Mouse (Mus musculus) liver, embryonic 13.5 days (tissue): ENCODE results near the gene Dnpep. TPM values are rescaled to one million over a fixed set of nuclear protein-coding genes. Genes with fewer than 3 reads are reported as not detected.

Experiments
- ATAC-seq: fragments of 200-750 bp; cut with Nextera tagmentation; 2 replicates; pipeline ENCODE4 v1.8.0; 2017; ENCODE audit warnings: low read depth, mild to moderate bottlenecking, moderate number of reproducible peaks, moderate library complexity
- DNase-seq: peaks from one replicate; pipeline ENCODE4 v3.0.0; 2022
- H3K27ac ChIP-seq: fragments of 300-500 bp; sonication (generic); 2 replicates; pipeline ENCODE4 v1.5.1; 2015; ENCODE audit warnings: moderate library complexity, mild to moderate bottlenecking, inconsistent platforms
- H3K27me3 ChIP-seq: fragments of 300-500 bp; sonication (generic); 2 replicates; pipeline ENCODE4 v1.6.1; 2015; ENCODE audit warnings: mild to moderate bottlenecking, inconsistent platforms
- H3K36me3 ChIP-seq: fragments of 300-500 bp; sonication (generic); 2 replicates; pipeline ENCODE4 v1.6.1; 2015; ENCODE audit warnings: mild to moderate bottlenecking, inconsistent platforms
- H3K4me1 ChIP-seq: fragments of 300-500 bp; sonication (generic); replicated peaks from 2 replicates; pipeline ENCODE4 v1.6.1; 2015; ENCODE audit warnings: inconsistent platforms
- H3K4me2 ChIP-seq: fragments of 300-500 bp; sonication (generic); 2 replicates; pipeline ENCODE4 v1.6.1; 2015; ENCODE audit warnings: inconsistent platforms, mild to moderate bottlenecking, moderate library complexity
- H3K4me3 ChIP-seq: fragments of 300-500 bp; sonication (generic); replicated peaks from 2 replicates; pipeline ENCODE4 v1.5.1; 2015; ENCODE audit warnings: mild to moderate bottlenecking, inconsistent platforms
- H3K9ac ChIP-seq: fragments of 300-500 bp; sonication (generic); 2 replicates; pipeline ENCODE4 v1.6.1; 2015; ENCODE audit warnings: mild to moderate bottlenecking, inconsistent platforms
- H3K9me3 ChIP-seq: fragments of 300-500 bp; sonication (generic); replicated peaks from 2 replicates; pipeline ENCODE4 v1.6.1; 2016; ENCODE audit warnings: inconsistent platforms
- WGBS: fragments of 180-500 bp; shearing (Covaris S2); methylation state at CpG from one replicate; pipeline ENCODE4 v1.1.7; 2015; ENCODE audit not compliant: insufficient replicate concordance; 5-methylcytosine and 5-hydroxymethylcytosine counted together
- polyA plus RNA-seq: library from polyadenylated mRNA; unstranded; fragments of >200 nt; fragmentation: Nextera tagmentation; extraction: Ambion mirVana; gene quantifications from 2 replicates; pipeline ENCODE4 v1.2.1, GENCODE M21; 2015

The Dnpep gene
- polyA plus RNA-seq, 1 experiment from 2014 or later: 53.1 TPM

GRCm38 (mm10) chr1:75347279-75347678, 29.5 kb upstream of the Dnpep start:
- WGBS: 58% methylated on average over 5 of the region's 5 CpGs
- Histone ChIP-seq H3K4me1 (peaks cover 7% of the 10 kb centered on the region; the same call in 1 of the 2 replicates), H3K9me3 (no peaks in the 10 kb centered on the region), H3K4me2 (no peak overlapping the region), H3K9ac (no peak overlapping the region), H3K4me3 (no peak overlapping the region), H3K27ac (no peak overlapping the region), H3K36me3 (no peaks in the 10 kb centered on the region), H3K27me3 (peaks cover 33% of the 10 kb centered on the region)
- ATAC-seq: no peak
- DNase-seq: no peak

- peak overlapping the region; percentile 43; the same call in 1 of the 2 replicates for H3K27ac ChIP-seq
- no peak overlapping the region for H3K4me3 ChIP-seq
- H3K9ac ChIP-seq: no peak overlapping the region
- no peaks in the 10 kb centered on the region for H3K36me3 ChIP-seq
- no peak for DNase-seq
- no peak for ATAC-seq
- no peaks in the 10 kb centered on the region for H3K9me3 ChIP-seq
- 33% methylated on average over 20 of the region's 20 CpGs for WGBS
- no peak overlapping the region for H3K4me2 ChIP-seq
- H3K27me3 ChIP-seq: peaks cover 46% of the 10 kb centered on the region
- peaks cover 7% of the 10 kb centered on the region; the same call in 1 of the 2 replicates for H3K4me1 ChIP-seq
Measured at GRCm38 (mm10) chr1:75345036-75345935, 27.5 kb upstream of the Dnpep start.

GRCm38 (mm10) chr1:75344291-75345035, 26.7 kb upstream of the Dnpep start:
- H3K9ac ChIP-seq: no peak overlapping the region
- H3K4me2 ChIP-seq: no peak overlapping the region
- ATAC-seq: no peak
- H3K27me3 ChIP-seq: peaks cover 52% of the 10 kb centered on the region
- H3K36me3 ChIP-seq: no peaks in the 10 kb centered on the region
- 12% methylated on average over 15 of the region's 15 CpGs for WGBS
- H3K27ac ChIP-seq: peak overlapping the region; percentile 43; the same call in 1 of the 2 replicates
- H3K4me3 ChIP-seq: no peak overlapping the region
- DNase-seq: no peak
- H3K4me1 ChIP-seq: peaks cover 7% of the 10 kb centered on the region; the same call in 1 of the 2 replicates
- H3K9me3 ChIP-seq: no peaks in the 10 kb centered on the region

GRCm38 (mm10) chr1:75342874-75343416, 25.2 kb upstream of the Dnpep start:
- no peaks in the 10 kb centered on the region for H3K9me3 ChIP-seq
- no peak overlapping the region for H3K4me2 ChIP-seq
- no peak overlapping the region for H3K27ac ChIP-seq
- peaks cover 55% of the 10 kb centered on the region for H3K27me3 ChIP-seq
- no peaks in the 10 kb centered on the region for H3K36me3 ChIP-seq
- H3K9ac ChIP-seq: no peak overlapping the region
- WGBS: under 1% methylated on average over 8 of the region's 8 CpGs
- peaks cover 11% of the 10 kb centered on the region; the same call in 1 of the 2 replicates for H3K4me1 ChIP-seq
- H3K4me3 ChIP-seq: no peak overlapping the region
- ATAC-seq: no peak
- no peak for DNase-seq

- Histone ChIP-seq H3K27me3 (peaks cover 46% of the 10 kb centered on the region), H3K4me3 (no peak overlapping the region), H3K4me1 (peaks cover 26% of the 10 kb centered on the region), H3K36me3 (no peaks in the 10 kb centered on the region), H3K9ac (no peak overlapping the region), H3K27ac (no peak overlapping the region), H3K9me3 (no peaks in the 10 kb centered on the region), H3K4me2 (no peak overlapping the region)
- DNase-seq (no peak), ATAC-seq (no peak)
- WGBS: 60% methylated on average over 2 of the region's 2 CpGs
Measured at GRCm38 (mm10) chr1:75340519-75340918, 22.7 kb upstream of the Dnpep start.

GRCm38 (mm10) chr1:75339337-75339736, 21.5 kb upstream of the Dnpep start:
- H3K9me3 ChIP-seq: no peaks in the 10 kb centered on the region
- no peak overlapping the region for H3K27ac ChIP-seq
- H3K4me2 ChIP-seq: no peak overlapping the region
- H3K4me1 ChIP-seq: peaks cover 18% of the 10 kb centered on the region
- H3K36me3 ChIP-seq: no peaks in the 10 kb centered on the region
- DNase-seq (no peak), ATAC-seq (no peak)
- no peak overlapping the region for H3K9ac ChIP-seq
- H3K27me3 ChIP-seq: peaks cover 34% of the 10 kb centered on the region
- WGBS: 61% methylated on average over 9 of the region's 9 CpGs
- no peak overlapping the region for H3K4me3 ChIP-seq

GRCm38 (mm10) chr1:75338091-75338694, 20.4 kb upstream of the Dnpep start:
- DNase-seq (no peak), ATAC-seq (no peak)
- H3K9me3 ChIP-seq: no peaks in the 10 kb centered on the region
- WGBS: 39% methylated on average over 11 of the region's 11 CpGs
- no peak overlapping the region for H3K4me2 ChIP-seq
- no peak overlapping the region for H3K9ac ChIP-seq
- H3K27me3 ChIP-seq: peaks cover 23% of the 10 kb centered on the region; the same call in 1 of the 2 replicates
- peaks cover 18% of the 10 kb centered on the region for H3K4me1 ChIP-seq
- H3K36me3 ChIP-seq: no peaks in the 10 kb centered on the region
- H3K27ac ChIP-seq: no peak overlapping the region
- no peak overlapping the region for H3K4me3 ChIP-seq

- Histone ChIP-seq H3K9ac (no peak overlapping the region), H3K9me3 (no peaks in the 10 kb centered on the region), H3K4me3 (no peak overlapping the region), H3K36me3 (no peaks in the 10 kb centered on the region), H3K27ac (no peak overlapping the region), H3K4me1 (peaks cover 18% of the 10 kb centered on the region), H3K4me2 (no peak overlapping the region), H3K27me3 (peaks cover 20% of the 10 kb centered on the region; the same call in 1 of the 2 replicates)
- ATAC-seq (no peak), DNase-seq (no peak)
- WGBS: 32% methylated on average over 9 of the region's 9 CpGs
Measured at GRCm38 (mm10) chr1:75337097-75337496, 19.3 kb upstream of the Dnpep start.

GRCm38 (mm10) chr1:75336461-75336860, 18.7 kb upstream of the Dnpep start:
- ATAC-seq: no peak
- H3K27me3 ChIP-seq: peaks cover 15% of the 10 kb centered on the region; the same call in 1 of the 2 replicates
- no peak overlapping the region for H3K4me3 ChIP-seq
- no peak overlapping the region for H3K27ac ChIP-seq
- H3K4me2 ChIP-seq: no peak overlapping the region
- 34% methylated on average over 3 of the region's 3 CpGs for WGBS
- H3K36me3 ChIP-seq: no peaks in the 10 kb centered on the region
- H3K9me3 ChIP-seq: no peaks in the 10 kb centered on the region
- peaks cover 18% of the 10 kb centered on the region for H3K4me1 ChIP-seq
- no peak overlapping the region for H3K9ac ChIP-seq
- DNase-seq: no peak

GRCm38 (mm10) chr1:75331271-75331670, 13.5 kb upstream of the Dnpep start:
- 48% methylated on average over 1 of the region's 1 CpGs for WGBS

GRCm38 (mm10) chr1:75327461-75327860, 9.7 kb upstream of the Dnpep start:
- no peak for ATAC-seq
- H3K36me3 ChIP-seq: no peaks in the 10 kb centered on the region
- H3K9me3 ChIP-seq: 0 out of 2 replicates have a peak, but pooled peaks cover 3% of the 10 kb centered on the region

More at GRCm38 (mm10) chr1:75331271-75331670, 13.5 kb upstream of the Dnpep start:
- Histone ChIP-seq H3K9ac (no peak overlapping the region), H3K4me1 (peaks cover under 1% of the 10 kb centered on the region; the same call in 1 of the 2 replicates), H3K36me3 (no peaks in the 10 kb centered on the region), H3K27ac (no peak overlapping the region), H3K27me3 (no peaks in the 10 kb centered on the region), H3K4me3 (no peak overlapping the region), H3K9me3 (0 out of 2 replicates have a peak, but pooled peaks cover 3% of the 10 kb centered on the region), H3K4me2 (no peak overlapping the region)
- ATAC-seq: no peak
- DNase-seq: no peak

More at GRCm38 (mm10) chr1:75327461-75327860, 9.7 kb upstream of the Dnpep start:
- H3K4me1 ChIP-seq: no peaks in the 10 kb centered on the region
- no peak for DNase-seq
- no peak overlapping the region for H3K4me3 ChIP-seq
- no peak overlapping the region for H3K4me2 ChIP-seq
- H3K9ac ChIP-seq: no peak overlapping the region
- no peak overlapping the region for H3K27ac ChIP-seq
- H3K27me3 ChIP-seq: no peaks in the 10 kb centered on the region
